Mouse (Mus musculus) spleen, postnatal 14 days (tissue): ENCODE results near the gene Fnd3c2.
"Not testable (repeated sequence)": the region's sequence is repeated elsewhere in the genome, so short reads cannot be mapped to it uniquely, and the experiment has no call there.

ENCODE experiments used
- DNase-seq, 2 experiments: peaks; one replicate each; pipeline ENCODE4 v3.0.0; 2021 to 2022; ENCODE audit warnings: low spot score in 2 of 2

Fnd3c2 gene

GRCm38 (mm10) chrX:106255276-106255675 is at the start of gene Fnd3c2:
Gene Fnd3c2 (minus strand): TSS chrX:106255376.
- DNase-seq: no peak

- no peak for DNase-seq
These were observed 29.3 kb upstream of the Fnd3c2 start for GRCm38 (mm10) chrX:106284441-106284840.

GRCm38 (mm10) chrX:106221058-106221457 is 34.1 kb downstream of the Fnd3c2 start, which contains the start of gene Taf9b:
Gene Taf9b (minus strand): TSS chrX:106221158.
- DNase-seq: no peak

GRCm38 (mm10) chrX:106219171-106220032 is 35.8 kb downstream of the Fnd3c2 start:
- peak; percentile 25 to 38 for DNase-seq

- DNase-seq: no peak
These were observed 46.1 kb downstream of the Fnd3c2 start for GRCm38 (mm10) chrX:106209100-106209499.

- no peak for DNase-seq
These were observed 56.3 kb downstream of the Fnd3c2 start for GRCm38 (mm10) chrX:106198904-106199303.

GRCm38 (mm10) chrX:106197308-106197707 is 57.9 kb downstream of the Fnd3c2 start:
- DNase-seq: no peak

GRCm38 (mm10) chrX:106194361-106194760 is 60.8 kb downstream of the Fnd3c2 start:
- DNase-seq: not testable (repeated sequence)

- DNase-seq: no peak
These were observed 65.1 kb downstream of the Fnd3c2 start for GRCm38 (mm10) chrX:106190091-106190490.

- no peak for DNase-seq
These were observed 65.8 kb downstream of the Fnd3c2 start for GRCm38 (mm10) chrX:106189356-106189755.

GRCm38 (mm10) chrX:106187737-106188136 is 67.4 kb downstream of the Fnd3c2 start:
- DNase-seq: peak in 1 of 2 experiments; percentile 7

GRCm38 (mm10) chrX:106186713-106187649 is 68.2 kb downstream of the Fnd3c2 start, which contains the start of gene Pgk1:
Gene Pgk1 (plus strand): TSS chrX:106187100.
- peak; percentile 68 to 74 for DNase-seq

GRCm38 (mm10) chrX:106185706-106186105 is 69.5 kb downstream of the Fnd3c2 start:
- no peak for DNase-seq
